Mouse (Mus musculus) ES-E14 (cell line): ENCODE data around the gene Treh. TPM values are rescaled to one million over a fixed set of nuclear protein-coding genes. Genes with fewer than 3 reads are reported as not detected.

Source experiments
- DNase-seq: peaks from one replicate; pipeline ENCODE4 v3.0.0-alpha.2; 2013; ENCODE audit warnings: low read depth, low spot score
- H3K27ac ChIP-seq: 2 replicates; pipeline ENCODE4 v1.5.1; 2012; ENCODE audit warnings: low read depth, mild to moderate bottlenecking, low read length, moderate library complexity, mixed read lengths; ENCODE audit not compliant: poor library complexity, insufficient read depth, severe bottlenecking
- H3K36me3 ChIP-seq: 2 replicates; pipeline ENCODE4 v1.6.1; 2012; ENCODE audit warnings: mild to moderate bottlenecking, low read length, moderate library complexity, mixed read lengths; ENCODE audit not compliant: control insufficient read depth, poor library complexity, insufficient read depth, severe bottlenecking
- H3K4me1 ChIP-seq, 2 experiments: fragments of 150-350 bp in 1 of 2; sonication (generic) in 1 of 2; 2 replicates each; pipeline ENCODE4 v1.6.1; 2012; ENCODE audit warnings: low read length in 2 of 2, mild to moderate bottlenecking in 1 of 2, mixed read lengths in 1 of 2; ENCODE audit not compliant: control insufficient read depth in 2 of 2, insufficient read depth in 2 of 2, poor library complexity in 1 of 2
- H3K4me3 ChIP-seq, 2 experiments: fragments of 150-350 bp in 1 of 2; sonication (generic) in 1 of 2; 2 replicates each; pipeline ENCODE4 v1.5.1; 2012; ENCODE audit warnings: low read length in 2 of 2, low read depth in 1 of 2, mild to moderate bottlenecking in 1 of 2, mixed read lengths in 1 of 2; ENCODE audit not compliant: insufficient read depth in 1 of 2, poor library complexity in 1 of 2, severe bottlenecking in 1 of 2
- H3K9ac ChIP-seq: 2 replicates; pipeline ENCODE4 v1.6.1; 2012; ENCODE audit warnings: low read depth, mild to moderate bottlenecking, low read length, mixed read lengths; ENCODE audit not compliant: poor library complexity, insufficient read depth, severe bottlenecking
- H3K9me3 ChIP-seq: fragments of 150-350 bp; sonication (generic); 2 replicates; pipeline ENCODE4 v1.6.1; 2012; ENCODE audit warnings: low read depth, mild to moderate bottlenecking, low read length; ENCODE audit not compliant: control insufficient read depth, insufficient read depth
- CHD2 ChIP-seq: IDR thresholded peaks from 2 replicates; pipeline ENCODE4 v1.6.1; 2014; ENCODE audit warnings: mild to moderate bottlenecking, low read depth, low read length, inconsistent platforms
- HCFC1 ChIP-seq: IDR thresholded peaks from 2 replicates; pipeline ENCODE4 v1.6.1; 2012; ENCODE audit warnings: low read length, inconsistent platforms, borderline replicate concordance; ENCODE audit not compliant: insufficient read depth
- MAFK ChIP-seq: IDR thresholded peaks from 2 replicates; pipeline ENCODE4 v1.6.1; 2014; ENCODE audit warnings: mild to moderate bottlenecking, low read depth, low read length, inconsistent platforms; ENCODE audit not compliant: insufficient read depth
- ZC3H11A ChIP-seq: IDR thresholded peaks from 2 replicates; pipeline ENCODE4 v1.6.1; 2012; ENCODE audit warnings: low read depth, mild to moderate bottlenecking, inconsistent platforms, low read length, borderline replicate concordance
- ZNF384 ChIP-seq: IDR thresholded peaks from 2 replicates; pipeline ENCODE4 v1.6.1; 2012; ENCODE audit warnings: low read depth, low read length, inconsistent platforms
- in situ Hi-C, 2 experiments: fragments of 600-800 bp; cut with MboI; formaldehyde crosslinking; loops; one replicate each; pipeline ENCODE4 v1.15.1; 2025; ENCODE audit warnings: low sequenced_read_pairs in 2 of 2, inconsistent platforms in 1 of 2; ENCODE audit not compliant: unreplicated experiment in 2 of 2
- total RNA-seq: library from RNA; depleted of rRNA; stranded (reverse); fragments of 300-350 nt; gene quantifications from 2 replicates; pipeline ENCODE4 v1.2.3, GENCODE M21; 2012; rRNA removed

Treh gene
- total RNA-seq, 1 experiment, result not detected

DNA sequence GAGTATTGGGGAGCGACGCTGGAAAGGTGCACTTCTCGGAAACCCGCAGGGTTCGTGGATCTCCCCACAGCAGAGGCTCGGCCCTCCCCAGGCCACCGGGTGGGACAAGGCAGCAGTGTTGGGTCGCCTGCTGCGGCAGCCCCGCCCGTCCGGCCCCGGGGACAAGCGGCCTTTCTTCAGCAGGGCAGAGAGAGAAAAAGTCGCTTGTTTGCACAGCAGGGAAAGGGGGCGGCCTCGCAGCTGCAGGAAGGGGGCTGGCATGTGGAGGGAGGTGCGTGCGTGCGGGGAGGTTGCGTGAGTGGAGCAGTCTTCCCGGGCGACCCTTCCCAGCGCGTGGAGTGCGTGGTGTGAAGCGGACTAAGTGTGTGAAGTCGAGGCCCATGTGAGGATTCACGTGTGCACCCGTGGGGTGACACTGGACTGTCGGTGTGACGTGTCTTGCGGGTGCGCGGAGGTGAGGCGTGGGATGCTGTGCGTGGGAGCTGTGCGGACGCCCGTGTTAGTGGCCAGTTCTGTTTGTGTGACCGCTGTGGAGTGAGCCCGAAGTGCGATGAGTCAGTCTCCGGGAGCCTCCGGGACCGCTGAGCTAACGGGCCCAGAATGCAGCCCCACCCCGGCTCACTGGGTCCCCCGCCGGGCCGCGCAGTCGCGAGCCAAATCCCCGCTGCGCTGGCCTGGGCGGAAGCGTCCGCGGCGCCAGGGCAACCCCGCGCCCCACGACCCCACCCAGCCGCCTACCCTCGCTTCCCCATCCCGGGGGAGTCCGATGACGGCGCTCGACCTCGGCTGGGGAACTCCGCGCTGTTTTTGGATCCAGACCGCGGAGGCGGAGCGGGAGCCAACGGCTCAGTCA is 60.9 kb downstream of the Treh start:
- Histone ChIP-seq H3K4me1 (peaks cover 0 to 6% of the 10 kb centered on the region in 2 experiments; a peak in 1 of 4 replicates), H3K4me3 (peak overlapping the region; percentile 61 to 71), H3K9me3 (no peaks in the 10 kb centered on the region), H3K27ac (peak overlapping the region; percentile 9; the same call in 1 of the 2 replicates), H3K36me3 (no peaks in the 10 kb centered on the region), H3K9ac (peak overlapping the region; percentile 66)
- in situ Hi-C loops, result no loop called here
- TF ChIP-seq ZC3H11A, result no peak
- no peak for TF ChIP-seq HCFC1
- TF ChIP-seq ZNF384, result no peak
- TF ChIP-seq MAFK, result no peak
- TF ChIP-seq CHD2, result no peak
- no peak for DNase-seq

DNA sequence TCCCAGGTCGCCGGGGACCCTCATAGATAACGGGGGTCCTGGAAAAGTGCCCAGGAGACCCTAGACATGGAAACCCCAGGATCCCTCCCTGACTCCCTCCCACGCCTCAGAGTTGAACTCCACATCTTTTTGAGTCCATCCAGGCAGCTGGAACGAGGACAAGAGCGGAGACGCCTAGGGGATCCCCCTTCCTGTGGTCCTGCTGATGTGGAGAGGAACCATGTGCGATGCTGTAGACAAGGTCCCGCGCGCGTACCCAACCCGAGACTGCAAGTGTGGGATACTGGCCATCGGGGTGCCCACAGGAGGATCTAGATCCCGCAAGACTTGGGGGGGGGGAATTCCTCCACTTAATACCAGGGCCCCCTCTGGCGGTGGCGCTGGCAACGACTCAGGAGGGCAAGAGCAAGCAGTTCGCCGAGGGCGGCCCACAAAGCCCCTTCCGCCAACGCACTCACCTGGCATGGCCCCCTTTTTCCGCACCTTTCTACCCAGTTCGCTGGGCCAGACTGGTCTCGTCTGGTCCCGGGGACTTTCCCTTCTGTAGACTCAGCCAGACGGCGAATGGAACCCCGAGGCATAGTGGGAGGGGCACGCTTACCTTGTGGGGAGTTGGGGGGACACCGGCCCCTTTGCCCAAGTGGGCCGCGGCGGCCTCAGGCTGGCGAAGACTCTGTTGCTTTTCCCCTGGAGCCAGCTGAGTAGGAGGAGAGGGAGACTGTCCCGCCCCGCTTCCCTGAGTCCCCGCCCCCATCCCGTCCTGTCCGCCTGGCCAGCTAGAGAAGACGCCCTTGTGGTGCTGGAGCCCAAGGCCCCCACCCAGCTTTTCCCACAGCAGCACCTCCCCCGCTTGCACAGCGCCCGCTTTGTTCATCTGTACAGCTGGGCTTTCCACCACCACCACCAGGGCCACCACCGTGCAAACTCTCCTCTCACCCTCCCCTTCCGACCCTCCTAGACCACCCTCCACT is 61.8 kb downstream of the Treh start, which contains the start of gene Phldb1:
TSS of gene Phldb1 (minus strand) at position 675 of the 971 bp plus-strand sequence.
- no peak for DNase-seq
- H3K9ac ChIP-seq, result peak within 1 kb of the TSS; percentile 66
- peak within 1 kb of the TSS; percentile 9; the same call in 1 of the 2 replicates for H3K27ac ChIP-seq
- no peak for TF ChIP-seq HCFC1
- TF ChIP-seq ZNF384, result no peak
- TF ChIP-seq CHD2, result no peak
- no peak for TF ChIP-seq MAFK
- no peak for TF ChIP-seq ZC3H11A
- H3K4me3 ChIP-seq, result peak within 1 kb of the TSS; percentile 61 to 71
- no peaks in the 10 kb centered on the region for H3K9me3 ChIP-seq
- in situ Hi-C loops, result no loop called here
- H3K36me3 ChIP-seq, result no peaks in the 10 kb centered on the region
- H3K4me1 ChIP-seq, result peaks cover 0 to 6% of the 10 kb centered on the region in 2 experiments; a peak in 1 of 4 replicates

DNA sequence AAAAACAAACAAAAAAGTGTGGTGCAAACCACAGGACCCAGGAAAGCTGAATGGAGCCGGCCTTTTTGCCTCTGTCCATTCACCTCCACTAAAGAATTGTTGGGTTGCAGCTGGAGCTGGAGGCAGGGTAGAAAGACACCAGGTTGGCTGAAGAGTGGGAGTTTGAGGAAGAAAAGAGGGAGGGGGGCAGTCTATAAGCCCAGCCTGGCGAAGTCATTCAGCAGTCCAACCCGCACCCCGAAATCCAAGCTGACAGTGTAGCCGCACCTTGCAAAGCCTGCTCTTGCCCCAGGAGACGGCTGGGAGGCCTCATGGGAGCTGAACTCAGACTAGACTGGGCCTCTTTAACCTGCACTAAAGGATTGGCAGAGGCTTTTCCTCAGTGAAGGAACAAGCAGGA is 62.9 kb downstream of the Treh start:
- Histone ChIP-seq H3K4me3 (no peak overlapping the region), H3K27ac (no peak overlapping the region), H3K9me3 (no peaks in the 10 kb centered on the region), H3K9ac (no peak overlapping the region), H3K36me3 (no peaks in the 10 kb centered on the region), H3K4me1 (peaks cover 0 to 6% of the 10 kb centered on the region in 2 experiments; a peak in 1 of 4 replicates)
- TF ChIP-seq ZC3H11A (no peak), HCFC1 (no peak), CHD2 (no peak), MAFK (no peak), ZNF384 (no peak)
- in situ Hi-C loops, result no loop called here
- no peak for DNase-seq

Other genes starting within 250 kb of the Treh start
- 0.79 and 1.9 TPM in 2 replicates for gene Foxr1, start 232.1 kb upstream of the Treh start, total RNA-seq
- 0.31 and 1.1 TPM in 2 replicates for gene Upk2, start 218.3 kb upstream of the Treh start, total RNA-seq
- gene Bcl9l, start 190.4 kb upstream of the Treh start, total RNA-seq, result 4.9 and 6.7 TPM in 2 replicates
- gene Cxcr5, start 111.4 kb upstream of the Treh start, total RNA-seq, result 0.21 and 0.31 TPM in 2 replicates
- 34.9 and 52.7 TPM in 2 replicates for gene Ddx6, start 68.3 kb upstream of the Treh start, total RNA-seq
- gene Phldb1, start 62.0 kb downstream of the Treh start, total RNA-seq, result 25.8 and 44.0 TPM in 2 replicates
- 46.4 and 72.3 TPM in 2 replicates for gene Arcn1, start 94.6 kb downstream of the Treh start, total RNA-seq
- 49.1 and 64.4 TPM in 2 replicates for gene Ift46, start 94.7 kb downstream of the Treh start, total RNA-seq
- gene Tmem25, start 126.1 kb downstream of the Treh start, total RNA-seq, result 0.54 and 1.0 TPM in 2 replicates
- gene Ttc36, start 129.8 kb downstream of the Treh start, total RNA-seq, result 0.80 and 2.2 TPM in 2 replicates
- gene Kmt2a, start 208.1 kb downstream of the Treh start, total RNA-seq, result 23.6 and 25.2 TPM in 2 replicates
- gene Atp5l, start 247.5 kb downstream of the Treh start, total RNA-seq, result 664 and 732 TPM in 2 replicates